Comparison of ENCODE assay signal across 13 mouse cellular contexts in the genomic region with DNA sequence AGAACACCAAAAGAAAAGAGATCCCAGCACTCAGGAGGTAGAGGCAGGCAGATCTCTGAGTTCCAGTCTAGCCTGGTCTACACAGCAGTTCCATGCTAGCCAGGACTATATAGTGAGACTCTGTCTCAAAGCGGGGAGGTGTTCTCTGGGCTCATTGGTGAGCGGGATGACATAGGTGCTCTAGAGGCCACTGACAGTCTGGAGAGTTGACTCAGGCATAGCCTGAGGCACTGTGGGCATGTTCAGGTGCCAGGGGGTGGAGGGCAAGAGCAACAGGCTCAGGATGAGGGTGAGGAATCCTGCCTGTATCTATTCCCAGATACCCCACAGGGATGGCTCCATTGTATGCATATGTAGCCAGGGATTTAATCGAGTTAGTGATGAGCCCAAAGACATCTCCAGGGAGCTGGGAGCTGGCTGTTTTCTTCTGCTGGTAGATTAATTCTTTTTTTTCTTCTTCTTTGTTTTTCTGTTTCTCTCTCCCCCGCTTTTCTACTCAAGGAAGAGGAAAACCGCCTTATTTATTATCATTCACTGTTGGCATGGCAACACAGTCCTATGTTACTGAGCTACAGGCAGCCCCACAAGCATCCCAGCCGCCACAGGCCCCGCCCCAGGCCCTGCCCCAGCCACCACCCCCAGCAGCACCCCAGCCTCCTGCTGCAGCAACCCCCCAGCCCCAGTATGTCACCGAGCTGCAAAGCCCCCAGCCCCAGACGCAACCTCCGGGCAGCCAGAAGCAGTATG. TPM values are rescaled to one million over a fixed set of nuclear protein-coding genes. Genes with fewer than 3 reads are reported as not detected.
DNase-seq lines count a peak whose midpoint lies in the region; ATAC-seq lines count a peak whose summit lies in the region.
"Had no signal": no experiment of that assay in that cellular context is flagged by ENCODE, and none has a peak within 500 bp of the region (broad histone marks: within the 10 kb centered on the region; RNA-seq: fewer than 3 reads in every experiment).

No protein-coding gene starts in this region.

- no peaks in the 10 kb centered on the region for H3K36me3 ChIP-seq in kidney, embryonic 16.5 days (ENCODE audit: insufficient read depth, low read length)
- H3K36me3 ChIP-seq in hindbrain, embryonic 10.5 days = peaks cover 51% of the 10 kb centered on the region
- peaks cover 9% of the 10 kb centered on the region for H3K36me3 ChIP-seq in midbrain, embryonic 16.5 days (ENCODE audit: control insufficient read depth, insufficient read depth, low read length)

- ATAC-seq in kidney, embryonic 16.5 days (ENCODE audit: low FRiP score, low TSS enrichment) = no peak
- peak; percentile 26; the same call in 1 of the 2 replicates for ATAC-seq in midbrain, embryonic 16.5 days

- peaks cover 39% of the 10 kb centered on the region for H3K4me1 ChIP-seq in kidney, embryonic 16.5 days (ENCODE audit: insufficient read depth, low read length)
- H3K4me1 ChIP-seq in hindbrain, embryonic 10.5 days (replicated peaks) = peaks cover 67% of the 10 kb centered on the region
- peaks cover 42% of the 10 kb centered on the region for H3K4me1 ChIP-seq in midbrain, embryonic 16.5 days (ENCODE audit: control insufficient read depth, insufficient read depth, low read length)

- H3K27me3 ChIP-seq in kidney, embryonic 16.5 days (ENCODE audit: insufficient read depth, low read length) = no peaks in the 10 kb centered on the region
- no peaks in the 10 kb centered on the region for H3K27me3 ChIP-seq in hindbrain, embryonic 10.5 days (ENCODE audit: insufficient read depth, poor library complexity, severe bottlenecking)
- no peaks in the 10 kb centered on the region for H3K27me3 ChIP-seq in midbrain, embryonic 16.5 days (ENCODE audit: control insufficient read depth, insufficient read depth, low read depth, low read length)
- H3K27me3 ChIP-seq: CH12.LX; limb, embryonic 12.5 days had no signal

- H3K9ac ChIP-seq in kidney, embryonic 16.5 days (replicated peaks; ENCODE audit: low read length) = no peak overlapping the region
- peak overlapping the region; percentile 48 for H3K9ac ChIP-seq in midbrain, embryonic 16.5 days (ENCODE audit: low read depth, low read length)
- H3K9ac ChIP-seq: limb, embryonic 12.5 days had no signal

- intact Hi-C loops in heart, postnatal 25 days (cut with DNase I) = loop anchor here (5.0 kb wide), 1 partner anchor 61 kb away; a partner anchor contains a TSS

- no peak for DNase-seq in kidney, postnatal 25 days
- DNase-seq in MN1 (ENCODE audit: low spot score) = peak; percentile 55
- DNase-seq in hindbrain, embryonic 10.5 days (ENCODE audit: low spot score) = no peak
- no peak for DNase-seq in adipocyte (ENCODE audit: low spot score)
- DNase-seq in heart, postnatal 25 days (ENCODE audit: low spot score) = no peak
- DNase-seq in frontal cortex, postnatal 10 days (ENCODE audit: low spot score in 2 of 2) = no peak
- DNase-seq: lung, postnatal 14 days had no signal

- H3K9me3 ChIP-seq in kidney, embryonic 16.5 days (ENCODE audit: low read length) = no peaks in the 10 kb centered on the region
- H3K9me3 ChIP-seq in hindbrain, embryonic 10.5 days = no peaks in the 10 kb centered on the region
- no peaks in the 10 kb centered on the region for H3K9me3 ChIP-seq in midbrain, embryonic 16.5 days (replicated peaks; ENCODE audit: control insufficient read depth, low read length, poor library complexity, severe bottlenecking)
- H3K9me3 ChIP-seq: heart, embryonic 10.5 days; limb, embryonic 12.5 days had no signal

- no peak overlapping the region for H3K4me2 ChIP-seq in kidney, embryonic 16.5 days (replicated peaks; ENCODE audit: low read depth, low read length)
- peak overlapping the region; percentile 28 for H3K4me2 ChIP-seq in midbrain, embryonic 16.5 days (ENCODE audit: low read length)
- H3K4me2 ChIP-seq: limb, embryonic 12.5 days had no signal

- 0 out of 2 replicates have a peak overlapping the region, but pooled peaks have one; percentile 20 for H3K27ac ChIP-seq in kidney, embryonic 16.5 days (ENCODE audit: low read length)
- H3K27ac ChIP-seq in hindbrain, embryonic 10.5 days = peak overlapping the region; percentile 59
- H3K27ac ChIP-seq in midbrain, embryonic 16.5 days (ENCODE audit: low read length) = peak overlapping the region; percentile 80
- H3K27ac ChIP-seq: heart, embryonic 10.5 days; limb, embryonic 12.5 days had no signal

- H3K4me3 ChIP-seq in kidney, embryonic 16.5 days (ENCODE audit: low read length) = no peak overlapping the region
- no peak overlapping the region for H3K4me3 ChIP-seq in hindbrain, embryonic 10.5 days
- H3K4me3 ChIP-seq in midbrain, embryonic 16.5 days (ENCODE audit: low read depth, low read length) = no peak overlapping the region
- H3K4me3 ChIP-seq: heart, embryonic 10.5 days; limb, embryonic 12.5 days had no signal

- 53% methylated on average over 10 of the region's 10 CpGs for WGBS in kidney, embryonic 16.5 days
- WGBS in hindbrain, embryonic 10.5 days = 56% methylated on average over 10 of the region's 10 CpGs
- 31% methylated on average over 10 of the region's 10 CpGs for WGBS in midbrain, embryonic 16.5 days

RNA-seq across cellular contexts. Expression of a gene that starts 6.8 kb away (rescaled TPM):
- 10.5 and 11.2 TPM in 2 replicates for polyA plus RNA-seq in kidney, embryonic 16.5 days (2015; fragmentation: Nextera tagmentation; extraction: Ambion mirVana)
- 8.5 and 9.2 TPM in 2 replicates for polyA plus RNA-seq in hindbrain, embryonic 10.5 days (2016; fragmentation: Nextera tagmentation; extraction: Ambion mirVana)
- polyA plus RNA-seq in midbrain, embryonic 16.5 days (2015; fragmentation: Nextera tagmentation; extraction: Ambion mirVana) = 11.3 and 11.7 TPM in 2 replicates
- total RNA-seq in heart, postnatal 25 days (2021) = 1 to 10 TPM; 8.5 to 9.7 TPM

RNA-seq across cellular contexts. Expression of a gene that starts 8.5 kb away (rescaled TPM):
- 1.2 TPM in 2 replicates for polyA plus RNA-seq in kidney, embryonic 16.5 days (2015; fragmentation: Nextera tagmentation; extraction: Ambion mirVana)
- polyA plus RNA-seq in hindbrain, embryonic 10.5 days (2016; fragmentation: Nextera tagmentation; extraction: Ambion mirVana) = 1.5 and 1.8 TPM in 2 replicates
- polyA plus RNA-seq in midbrain, embryonic 16.5 days (2015; fragmentation: Nextera tagmentation; extraction: Ambion mirVana) = 1.2 and 1.5 TPM in 2 replicates
- 1 to 10 TPM; 3.2 to 3.3 TPM for total RNA-seq in heart, postnatal 25 days (2021)

RNA-seq across cellular contexts. Expression of a gene that starts 28.6 kb away (rescaled TPM):
- polyA plus RNA-seq in kidney, embryonic 16.5 days (2015; fragmentation: Nextera tagmentation; extraction: Ambion mirVana) = not detected in 2 replicates
- 0.69 TPM in 1 of 2 replicates, not detected in the other for polyA plus RNA-seq in hindbrain, embryonic 10.5 days (2016; fragmentation: Nextera tagmentation; extraction: Ambion mirVana)
- polyA plus RNA-seq in midbrain, embryonic 16.5 days (2015; fragmentation: Nextera tagmentation; extraction: Ambion mirVana) = 0.72 and 1.9 TPM in 2 replicates
- total RNA-seq in heart, postnatal 25 days (2021) = not detected
- total RNA-seq: CH12.LX had no signal
- polyA plus RNA-seq: kidney, embryonic 14.5 days; limb, embryonic 12.5 days had no signal

RNA-seq across cellular contexts. Expression of a gene that starts 31.0 kb away (rescaled TPM):
- polyA plus RNA-seq in kidney, embryonic 16.5 days (2015; fragmentation: Nextera tagmentation; extraction: Ambion mirVana) = 2.9 TPM in 2 replicates
- polyA plus RNA-seq in hindbrain, embryonic 10.5 days (2016; fragmentation: Nextera tagmentation; extraction: Ambion mirVana) = 0.24 and 0.30 TPM in 2 replicates
- 0.26 and 0.47 TPM in 2 replicates for polyA plus RNA-seq in midbrain, embryonic 16.5 days (2015; fragmentation: Nextera tagmentation; extraction: Ambion mirVana)
- 1 to 10 TPM; 4.0 to 4.2 TPM for total RNA-seq in heart, postnatal 25 days (2021)

RNA-seq across cellular contexts. Expression of a gene that starts 31.2 kb away (rescaled TPM):
- polyA plus RNA-seq in kidney, embryonic 16.5 days (2015; fragmentation: Nextera tagmentation; extraction: Ambion mirVana) = 11.0 and 11.3 TPM in 2 replicates
- 16.7 and 19.2 TPM in 2 replicates for polyA plus RNA-seq in hindbrain, embryonic 10.5 days (2016; fragmentation: Nextera tagmentation; extraction: Ambion mirVana)
- 20.6 and 24.7 TPM in 2 replicates for polyA plus RNA-seq in midbrain, embryonic 16.5 days (2015; fragmentation: Nextera tagmentation; extraction: Ambion mirVana)
- total RNA-seq in heart, postnatal 25 days (2021) = 1 to 10 TPM; 5.9 to 7.2 TPM

Comparison
In these comparisons a context has a peak if more than half of its experiments do, and no peak if none do; other contexts are left out.
1. H3K27ac ChIP-seq: peak in every context shown above with its lines; median percentile 80 in midbrain, embryonic 16.5 days; 59 in hindbrain, embryonic 10.5 days; 20 in kidney, embryonic 16.5 days.